Mouse (Mus musculus): ENCODE measurements at regions not wholly inside any gene's neighbourhood (a gene's known extent, or its start where the extent isn't known, plus 50 kb on each side); places are given as distances from the start of the nearest gene placed in this dataset.

- H3K9me3 ChIP-seq (replicated peaks; ENCODE audit: low read length): no peaks in the 10 kb centered on the region
- H3K36me3 ChIP-seq (ENCODE audit: insufficient read depth, low read length): no peaks in the 10 kb centered on the region
- H3K27me3 ChIP-seq (ENCODE audit: insufficient read depth, low read length): no peaks in the 10 kb centered on the region
- no peak overlapping the region for H3K4me3 ChIP-seq (replicated peaks; ENCODE audit: low read depth, low read length)
- H3K4me2 ChIP-seq (ENCODE audit: low read length): no peak overlapping the region
- no peak for TF ChIP-seq CTCF (IDR thresholded peaks at IDR 0.05; ENCODE audit: low read depth)
- WGBS: 36% methylated on average over 3 of the region's 3 CpGs
- no peak for ATAC-seq (replicated peaks; ENCODE audit: low FRiP score, low read depth)
- DNase-seq (ENCODE audit: low spot score): no peak
- H3K9ac ChIP-seq (ENCODE audit: low read depth, low read length): no peak overlapping the region
- H3K4me1 ChIP-seq (replicated peaks; ENCODE audit: insufficient read depth, low read length): no peaks in the 10 kb centered on the region
- no peak overlapping the region for H3K27ac ChIP-seq
Observed at GRCm38 (mm10) chr13:85484790-85485189, 195.9 kb upstream of the Rasa1 start.

- TF ChIP-seq CTCF (IDR thresholded peaks at IDR 0.05; ENCODE audit: low read depth): no peak
- H3K27ac ChIP-seq: no peak overlapping the region
- no peak overlapping the region for H3K4me2 ChIP-seq (ENCODE audit: low read length)
- H3K4me1 ChIP-seq (replicated peaks; ENCODE audit: insufficient read depth, low read length): no peaks in the 10 kb centered on the region
- no peaks in the 10 kb centered on the region for H3K27me3 ChIP-seq (ENCODE audit: insufficient read depth, low read length)
- H3K9me3 ChIP-seq (replicated peaks; ENCODE audit: low read length): no peaks in the 10 kb centered on the region
- H3K4me3 ChIP-seq (replicated peaks; ENCODE audit: low read depth, low read length): no peak overlapping the region
- H3K9ac ChIP-seq (ENCODE audit: low read depth, low read length): no peak overlapping the region
- H3K36me3 ChIP-seq (ENCODE audit: insufficient read depth, low read length): no peaks in the 10 kb centered on the region
- DNase-seq (ENCODE audit: low spot score) (no peak), ATAC-seq (replicated peaks; ENCODE audit: low FRiP score, low read depth) (no peak)
Observed at GRCm38 (mm10) chr13:85483348-85483747, 194.4 kb upstream of the Rasa1 start.

- no peak overlapping the region for H3K4me3 ChIP-seq (replicated peaks; ENCODE audit: low read depth, low read length)
- H3K9me3 ChIP-seq (replicated peaks; ENCODE audit: low read length): no peaks in the 10 kb centered on the region
- H3K27ac ChIP-seq: no peak overlapping the region
- no peaks in the 10 kb centered on the region for H3K27me3 ChIP-seq (ENCODE audit: insufficient read depth, low read length)
- H3K4me1 ChIP-seq (replicated peaks; ENCODE audit: insufficient read depth, low read length): no peaks in the 10 kb centered on the region
- ATAC-seq (replicated peaks; ENCODE audit: low FRiP score, low read depth) (no peak), DNase-seq (ENCODE audit: low spot score) (no peak)
- TF ChIP-seq CTCF (IDR thresholded peaks at IDR 0.05; ENCODE audit: low read depth): no peak
- H3K9ac ChIP-seq (ENCODE audit: low read depth, low read length): no peak overlapping the region
- WGBS: 83% methylated on average over 2 of the region's 2 CpGs
- no peaks in the 10 kb centered on the region for H3K36me3 ChIP-seq (ENCODE audit: insufficient read depth, low read length)
- H3K4me2 ChIP-seq (ENCODE audit: low read length): no peak overlapping the region
Observed at GRCm38 (mm10) chr13:85479405-85479804, 190.5 kb upstream of the Rasa1 start.

- Histone ChIP-seq H3K4me1 (replicated peaks; ENCODE audit: insufficient read depth, low read length) (no peaks in the 10 kb centered on the region), H3K9ac (ENCODE audit: low read depth, low read length) (no peak overlapping the region), H3K36me3 (ENCODE audit: insufficient read depth, low read length) (no peaks in the 10 kb centered on the region), H3K4me3 (replicated peaks; ENCODE audit: low read depth, low read length) (no peak overlapping the region), H3K4me2 (ENCODE audit: low read length) (no peak overlapping the region), H3K27me3 (ENCODE audit: insufficient read depth, low read length) (no peaks in the 10 kb centered on the region), H3K27ac (no peak overlapping the region), H3K9me3 (replicated peaks; ENCODE audit: low read length) (no peaks in the 10 kb centered on the region)
- 67% methylated on average over 4 of the region's 4 CpGs for WGBS
- DNase-seq (ENCODE audit: low spot score): no peak
- ATAC-seq (replicated peaks; ENCODE audit: low FRiP score, low read depth): no peak
- no peak for TF ChIP-seq CTCF (IDR thresholded peaks at IDR 0.05; ENCODE audit: low read depth)
Observed at GRCm38 (mm10) chr13:85476274-85476846, 187.4 kb upstream of the Rasa1 start.

- DNase-seq (ENCODE audit: low spot score) (no peak), ATAC-seq (replicated peaks; ENCODE audit: low FRiP score, low read depth) (no peak)
- Histone ChIP-seq H3K9me3 (replicated peaks; ENCODE audit: low read length) (no peaks in the 10 kb centered on the region), H3K4me2 (ENCODE audit: low read length) (no peak overlapping the region), H3K4me3 (replicated peaks; ENCODE audit: low read depth, low read length) (no peak overlapping the region), H3K27ac (no peak overlapping the region), H3K36me3 (ENCODE audit: insufficient read depth, low read length) (no peaks in the 10 kb centered on the region), H3K27me3 (ENCODE audit: insufficient read depth, low read length) (no peaks in the 10 kb centered on the region), H3K9ac (ENCODE audit: low read depth, low read length) (no peak overlapping the region), H3K4me1 (replicated peaks; ENCODE audit: insufficient read depth, low read length) (no peaks in the 10 kb centered on the region)
- 93% methylated on average over 5 of the region's 5 CpGs for WGBS
- no peak for TF ChIP-seq CTCF (IDR thresholded peaks at IDR 0.05; ENCODE audit: low read depth)
Observed at GRCm38 (mm10) chr13:85471340-85471739, 182.4 kb upstream of the Rasa1 start.

- Histone ChIP-seq H3K9ac (ENCODE audit: low read depth, low read length) (no peak overlapping the region), H3K27ac (no peak overlapping the region), H3K9me3 (replicated peaks; ENCODE audit: low read length) (no peaks in the 10 kb centered on the region), H3K4me3 (replicated peaks; ENCODE audit: low read depth, low read length) (no peak overlapping the region), H3K4me2 (ENCODE audit: low read length) (no peak overlapping the region), H3K36me3 (ENCODE audit: insufficient read depth, low read length) (no peaks in the 10 kb centered on the region), H3K27me3 (ENCODE audit: insufficient read depth, low read length) (no peaks in the 10 kb centered on the region), H3K4me1 (replicated peaks; ENCODE audit: insufficient read depth, low read length) (no peaks in the 10 kb centered on the region)
- 76% methylated on average over 3 of the region's 3 CpGs for WGBS
- ATAC-seq (replicated peaks; ENCODE audit: low FRiP score, low read depth) (no peak), DNase-seq (ENCODE audit: low spot score) (no peak)
- TF ChIP-seq CTCF (IDR thresholded peaks at IDR 0.05; ENCODE audit: low read depth): no peak
Observed at GRCm38 (mm10) chr13:85459387-85459786, 170.5 kb upstream of the Rasa1 start.

GRCm38 (mm10) chr13:85458611-85459010 is 169.7 kb upstream of the Rasa1 start:
- DNase-seq (ENCODE audit: low spot score): no peak
- H3K4me1 ChIP-seq (replicated peaks; ENCODE audit: insufficient read depth, low read length): no peaks in the 10 kb centered on the region
- no peak overlapping the region for H3K27ac ChIP-seq
- no peaks in the 10 kb centered on the region for H3K36me3 ChIP-seq (ENCODE audit: insufficient read depth, low read length)
- H3K4me2 ChIP-seq (ENCODE audit: low read length): no peak overlapping the region
- no peak overlapping the region for H3K4me3 ChIP-seq (replicated peaks; ENCODE audit: low read depth, low read length)
- ATAC-seq (replicated peaks; ENCODE audit: low FRiP score, low read depth): no peak
- no peak overlapping the region for H3K9ac ChIP-seq (ENCODE audit: low read depth, low read length)
- no peaks in the 10 kb centered on the region for H3K9me3 ChIP-seq (replicated peaks; ENCODE audit: low read length)
- TF ChIP-seq CTCF (IDR thresholded peaks at IDR 0.05; ENCODE audit: low read depth): no peak
- H3K27me3 ChIP-seq (ENCODE audit: insufficient read depth, low read length): no peaks in the 10 kb centered on the region
